ENCODE assay signal across 12 mouse cellular contexts in the genomic region with DNA sequence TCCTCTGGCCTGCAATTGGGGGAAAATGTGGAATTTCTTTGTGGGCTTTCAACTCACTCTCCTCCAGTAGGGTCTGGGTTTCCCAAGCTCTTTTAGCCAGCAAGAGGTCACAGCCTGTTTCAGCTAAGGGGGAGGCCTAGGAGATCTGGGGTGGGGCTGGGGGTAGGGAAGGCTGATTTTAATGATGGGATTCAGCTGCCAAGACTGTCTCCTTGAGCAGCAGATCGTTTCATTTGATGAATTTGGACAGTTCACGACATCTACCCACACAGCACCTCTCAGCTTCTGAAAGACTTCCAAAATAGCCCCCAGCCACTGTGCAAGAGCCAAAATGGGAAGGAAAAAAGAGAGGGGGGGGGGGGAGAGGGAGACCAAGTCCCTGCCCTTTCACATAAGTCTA. TPM values are rescaled to one million over a fixed set of nuclear protein-coding genes. Genes with fewer than 3 reads are reported as not detected.
DNase-seq lines count a peak whose midpoint lies in the region; ATAC-seq and TF ChIP-seq lines count a peak whose summit lies in the region.
"Had no signal": no experiment of that assay in that cellular context is flagged by ENCODE, and none has a peak within 500 bp of the region (broad histone marks: within the 10 kb centered on the region; RNA-seq: fewer than 3 reads in every experiment).

No protein-coding gene starts in this region.

- peak overlapping the region; percentile 36; the same call in 1 of the 2 replicates for H3K9ac ChIP-seq in embryonic facial prominence, embryonic 13.5 days
- no peak overlapping the region for H3K9ac ChIP-seq in limb, embryonic 13.5 days

- peak; percentile 35 for DNase-seq in kidney, postnatal 14 days
- DNase-seq in kidney, adult 18-20 months: no peak
- peak; percentile 59 for DNase-seq in brain, embryonic 14.5 days (ENCODE audit: low read depth)
- DNase-seq in thymus, postnatal 10 days (ENCODE audit: low spot score in 2 of 2): no peak
- no peak for DNase-seq in thymus, adult 2 months
- DNase-seq: adrenal gland, postnatal 25 days; cerebellum, adult 11-12 months had no signal

- no peaks in the 10 kb centered on the region for H3K9me3 ChIP-seq in embryonic facial prominence, embryonic 13.5 days
- no peaks in the 10 kb centered on the region for H3K9me3 ChIP-seq in limb, embryonic 13.5 days

- no peak for TF ChIP-seq CTCF in brain, embryonic 14.5 days (IDR thresholded peaks at IDR 0.05; ENCODE audit: borderline replicate concordance, extremely low read depth, insufficient read depth, insufficient read length)
- no peak for TF ChIP-seq CTCF in thymus, adult 2 months (IDR thresholded peaks at IDR 0.05; ENCODE audit: borderline replicate concordance, control insufficient read depth, extremely low read depth, insufficient read depth, low read length, poor library complexity)

- H3K27me3 ChIP-seq in embryonic facial prominence, embryonic 13.5 days: no peaks in the 10 kb centered on the region
- H3K27me3 ChIP-seq in limb, embryonic 13.5 days: no peaks in the 10 kb centered on the region
- H3K27me3 ChIP-seq in thymus, adult 2 months (ENCODE audit: control insufficient read depth, insufficient read depth, low read length): no peaks in the 10 kb centered on the region

- peak overlapping the region; percentile 97 for H3K27ac ChIP-seq in embryonic facial prominence, embryonic 13.5 days
- H3K27ac ChIP-seq in limb, embryonic 13.5 days: peak overlapping the region; percentile 39; the same call in 1 of the 2 replicates
- H3K27ac ChIP-seq in thymus, adult 2 months (ENCODE audit: control insufficient read depth, insufficient read depth, low read length): no peak overlapping the region
- H3K27ac ChIP-seq: macrophage had no signal

- WGBS in embryonic facial prominence, embryonic 13.5 days: 12% methylated on average over 2 of the region's 2 CpGs
- 21% methylated on average over 2 of the region's 2 CpGs for WGBS in limb, embryonic 13.5 days
- 77% methylated on average over 2 of the region's 2 CpGs for WGBS in thymus, adult 2 months

- TF ChIP-seq POLR2A in brain, embryonic 14.5 days (IDR thresholded peaks at IDR 0.05; ENCODE audit: borderline replicate concordance, extremely low read depth, insufficient read depth, insufficient read length, poor library complexity, severe bottlenecking): no peak
- TF ChIP-seq POLR2A in thymus, adult 2 months (IDR thresholded peaks at IDR 0.05; ENCODE audit: control insufficient read depth, extremely low read depth, insufficient read depth, low read length, poor library complexity): no peak

- H3K36me3 ChIP-seq in embryonic facial prominence, embryonic 13.5 days: peaks cover 9% of the 10 kb centered on the region; the same call in 1 of the 2 replicates
- H3K36me3 ChIP-seq in limb, embryonic 13.5 days: peaks cover 4% of the 10 kb centered on the region
- H3K36me3 ChIP-seq in thymus, adult 2 months (ENCODE audit: control insufficient read depth, insufficient read depth, low read length): no peaks in the 10 kb centered on the region

- H3K4me3 ChIP-seq in embryonic facial prominence, embryonic 13.5 days: no peak overlapping the region
- no peak overlapping the region for H3K4me3 ChIP-seq in limb, embryonic 13.5 days
- H3K4me3 ChIP-seq in thymus, adult 2 months (ENCODE audit: control insufficient read depth, insufficient read depth, low read length): no peak overlapping the region

- H3K4me2 ChIP-seq in embryonic facial prominence, embryonic 13.5 days: no peak overlapping the region
- no peak overlapping the region for H3K4me2 ChIP-seq in limb, embryonic 13.5 days (replicated peaks)

- peaks cover 60% of the 10 kb centered on the region for H3K4me1 ChIP-seq in embryonic facial prominence, embryonic 13.5 days
- peaks cover 50% of the 10 kb centered on the region for H3K4me1 ChIP-seq in limb, embryonic 13.5 days
- peaks cover 12% of the 10 kb centered on the region for H3K4me1 ChIP-seq in thymus, adult 2 months (replicated peaks; ENCODE audit: control insufficient read depth, insufficient read depth, low read length)

- ATAC-seq in embryonic facial prominence, embryonic 13.5 days (ENCODE audit: insufficient number of reproducible peaks, insufficient read depth, low FRiP score, low TSS enrichment, low read depth): no peak
- ATAC-seq in limb, embryonic 13.5 days (ENCODE audit: low FRiP score, low read depth): no peak

RNA-seq across cellular contexts. Expression of gene Olfml3, which starts 4.6 kb away (rescaled TPM):
- polyA plus RNA-seq in brain, embryonic 14.5 days (2012; rRNA removed): 3.4 and 6.8 TPM in 2 replicates
- 49.5 and 52.3 TPM in 2 replicates for polyA plus RNA-seq in embryonic facial prominence, embryonic 13.5 days (2015; fragmentation: Nextera tagmentation; extraction: Ambion mirVana)
- polyA plus RNA-seq in limb, embryonic 13.5 days (2015; fragmentation: Nextera tagmentation; extraction: Ambion mirVana): 60.8 and 61.0 TPM in 2 replicates
- 4.2 and 6.1 TPM in 2 replicates for polyA plus RNA-seq in thymus, adult 2 months (2012; rRNA removed)

RNA-seq across cellular contexts. Expression of gene Gm10964, which starts 6.0 kb away (rescaled TPM):
- polyA plus RNA-seq in brain, embryonic 14.5 days (2012; rRNA removed): not detected in 2 replicates
- not detected in 2 replicates for polyA plus RNA-seq in embryonic facial prominence, embryonic 13.5 days (2015; fragmentation: Nextera tagmentation; extraction: Ambion mirVana)
- not detected in 2 replicates for polyA plus RNA-seq in limb, embryonic 13.5 days (2015; fragmentation: Nextera tagmentation; extraction: Ambion mirVana)
- not detected in 2 replicates for polyA plus RNA-seq in thymus, adult 2 months (2012; rRNA removed)
- polyA plus RNA-seq: macrophage; midbrain, postnatal 0 days; testis, adult 2 months had no signal

RNA-seq across cellular contexts. Expression of gene Hipk1, which starts 58.2 kb away (rescaled TPM):
- 28.5 and 45.8 TPM in 2 replicates for polyA plus RNA-seq in brain, embryonic 14.5 days (2012; rRNA removed)
- polyA plus RNA-seq in embryonic facial prominence, embryonic 13.5 days (2015; fragmentation: Nextera tagmentation; extraction: Ambion mirVana): 11.6 and 13.8 TPM in 2 replicates
- polyA plus RNA-seq in limb, embryonic 13.5 days (2015; fragmentation: Nextera tagmentation; extraction: Ambion mirVana): 11.0 TPM in 2 replicates
- 172 and 231 TPM in 2 replicates for polyA plus RNA-seq in thymus, adult 2 months (2012; rRNA removed)

Comparison
In these comparisons a context has a peak if more than half of its experiments do, and no peak if none do; other contexts are left out.
1. DNase-seq: peak in kidney, postnatal 14 days (single experiment) and brain, embryonic 14.5 days (single experiment); none in kidney, adult 18-20 months (single experiment), thymus, postnatal 10 days (0 of 2) and thymus, adult 2 months (single experiment).